Mouse (Mus musculus): ENCODE results near the gene Ccnl1. TPM values are rescaled to one million over a fixed set of nuclear protein-coding genes. Genes with fewer than 3 reads are reported as not detected.

Ccnl1 gene
- polyA plus RNA-seq, 1 experiment from 2014 or later: 125 TPM

- H3K36me3 ChIP-seq (replicated peaks; ENCODE audit: control insufficient read depth, insufficient read depth, low read depth, low read length): no peaks in the 10 kb centered on the region
- no peak for ATAC-seq (replicated peaks; ENCODE audit: insufficient number of reproducible peaks, low FRiP score, low TSS enrichment, low read depth)
- no peak overlapping the region for H3K9ac ChIP-seq (replicated peaks; ENCODE audit: low read length)
- H3K27ac ChIP-seq (replicated peaks; ENCODE audit: low read depth, low read length): no peak overlapping the region
- no peak for DNase-seq (ENCODE audit: low spot score)
- H3K4me3 ChIP-seq (ENCODE audit: low read depth, low read length): no peak overlapping the region
- no peak overlapping the region for H3K4me2 ChIP-seq (ENCODE audit: low read depth, low read length)
- H3K27me3 ChIP-seq (ENCODE audit: control insufficient read depth, insufficient read depth, low read length): no peaks in the 10 kb centered on the region
- 91% methylated on average over 1 of the region's 1 CpGs for WGBS
- no peaks in the 10 kb centered on the region for H3K4me1 ChIP-seq (ENCODE audit: control insufficient read depth, insufficient read depth, low read length)
- no peaks in the 10 kb centered on the region for H3K9me3 ChIP-seq (replicated peaks; ENCODE audit: control insufficient read depth, low read length)
These were observed 8.3 kb upstream of the Ccnl1 start for GRCm38 (mm10) chr3:65966360-65966759.

- Histone ChIP-seq H3K27me3 (ENCODE audit: control insufficient read depth, insufficient read depth, low read length) (no peaks in the 10 kb centered on the region), H3K9me3 (replicated peaks; ENCODE audit: control insufficient read depth, low read length) (no peaks in the 10 kb centered on the region), H3K36me3 (replicated peaks; ENCODE audit: control insufficient read depth, insufficient read depth, low read depth, low read length) (no peaks in the 10 kb centered on the region), H3K4me1 (ENCODE audit: control insufficient read depth, insufficient read depth, low read length) (no peaks in the 10 kb centered on the region), H3K9ac (replicated peaks; ENCODE audit: low read length) (no peak overlapping the region), H3K27ac (replicated peaks; ENCODE audit: low read depth, low read length) (no peak overlapping the region), H3K4me2 (ENCODE audit: low read depth, low read length) (no peak overlapping the region), H3K4me3 (ENCODE audit: low read depth, low read length) (no peak overlapping the region)
- no peak for ATAC-seq (replicated peaks; ENCODE audit: insufficient number of reproducible peaks, low FRiP score, low TSS enrichment, low read depth)
- DNase-seq (ENCODE audit: low spot score): no peak
- 86% methylated on average over 4 of the region's 4 CpGs for whole genome bisulfite sequencing
These were observed 4.4 kb upstream of the Ccnl1 start for GRCm38 (mm10) chr3:65962270-65962930.

DNA sequence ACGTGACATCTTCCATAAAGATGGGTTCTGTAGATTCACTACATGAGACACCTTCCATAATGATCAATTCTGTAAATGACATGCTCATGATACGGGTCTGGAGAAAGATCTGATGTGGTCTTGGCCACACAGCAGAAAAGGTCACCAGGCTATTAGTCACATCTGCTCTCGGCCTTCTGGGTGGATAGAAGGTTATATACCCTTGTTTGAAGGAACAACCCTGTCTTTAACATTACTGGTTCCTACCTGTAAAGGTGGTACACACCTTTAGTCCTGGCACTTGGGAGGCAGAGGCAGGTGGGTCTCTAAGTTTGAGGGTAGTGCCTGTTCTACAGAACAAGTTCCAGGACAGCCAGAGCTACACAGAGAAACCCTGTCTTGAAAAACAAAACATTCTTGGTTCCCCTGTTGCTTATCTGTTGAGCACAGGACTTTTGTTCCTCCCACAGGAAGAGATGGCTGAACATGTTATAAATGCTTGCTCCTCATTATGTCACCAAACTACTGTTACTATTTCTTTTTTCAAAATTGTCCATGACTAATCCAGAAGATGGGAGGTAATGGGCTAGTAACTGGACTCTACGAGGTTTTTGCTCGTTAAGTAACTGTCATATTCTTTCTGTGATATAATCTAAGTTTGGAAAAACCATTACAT, 2.4 kb upstream of the Ccnl1 start:
- 89% methylated on average over 5 of the region's 5 CpGs for WGBS

GRCm38 (mm10) chr3:65959416-65960001, 1.5 kb upstream of the Ccnl1 start:
- WGBS: 91% methylated on average over 3 of the region's 3 CpGs
- Histone ChIP-seq H3K4me2 (ENCODE audit: low read depth, low read length) (no peak overlapping the region), H3K9ac (replicated peaks; ENCODE audit: low read length) (no peak overlapping the region), H3K9me3 (replicated peaks; ENCODE audit: control insufficient read depth, low read length) (no peaks in the 10 kb centered on the region), H3K4me1 (ENCODE audit: control insufficient read depth, insufficient read depth, low read length) (peaks cover 4% of the 10 kb centered on the region; the same call in 1 of the 2 replicates), H3K4me3 (ENCODE audit: low read depth, low read length) (peak overlapping the region; percentile 82), H3K27ac (replicated peaks; ENCODE audit: low read depth, low read length) (no peak overlapping the region), H3K27me3 (ENCODE audit: control insufficient read depth, insufficient read depth, low read length) (no peaks in the 10 kb centered on the region), H3K36me3 (replicated peaks; ENCODE audit: control insufficient read depth, insufficient read depth, low read depth, low read length) (no peaks in the 10 kb centered on the region)
- ATAC-seq (replicated peaks; ENCODE audit: insufficient number of reproducible peaks, low FRiP score, low TSS enrichment, low read depth) (no peak), DNase-seq (ENCODE audit: low spot score) (no peak)

More for the DNA sequence above, 2.4 kb upstream of the Ccnl1 start:
- H3K27ac ChIP-seq (replicated peaks; ENCODE audit: low read depth, low read length): no peak overlapping the region
- no peaks in the 10 kb centered on the region for H3K9me3 ChIP-seq (replicated peaks; ENCODE audit: control insufficient read depth, low read length)
- peaks cover 4% of the 10 kb centered on the region; the same call in 1 of the 2 replicates for H3K4me1 ChIP-seq (ENCODE audit: control insufficient read depth, insufficient read depth, low read length)
- ATAC-seq (replicated peaks; ENCODE audit: insufficient number of reproducible peaks, low FRiP score, low TSS enrichment, low read depth) (no peak), DNase-seq (ENCODE audit: low spot score) (no peak)
- H3K27me3 ChIP-seq (ENCODE audit: control insufficient read depth, insufficient read depth, low read length): no peaks in the 10 kb centered on the region
- H3K4me3 ChIP-seq (ENCODE audit: low read depth, low read length): no peak overlapping the region
- H3K9ac ChIP-seq (replicated peaks; ENCODE audit: low read length): no peak overlapping the region
- H3K4me2 ChIP-seq (ENCODE audit: low read depth, low read length): no peak overlapping the region
- H3K36me3 ChIP-seq (replicated peaks; ENCODE audit: control insufficient read depth, insufficient read depth, low read depth, low read length): no peaks in the 10 kb centered on the region

- no peaks in the 10 kb centered on the region for H3K27me3 ChIP-seq (ENCODE audit: control insufficient read depth, insufficient read depth, low read length)
These were observed 764 bp upstream of the Ccnl1 start for GRCm38 (mm10) chr3:65958840-65959185.

DNA sequence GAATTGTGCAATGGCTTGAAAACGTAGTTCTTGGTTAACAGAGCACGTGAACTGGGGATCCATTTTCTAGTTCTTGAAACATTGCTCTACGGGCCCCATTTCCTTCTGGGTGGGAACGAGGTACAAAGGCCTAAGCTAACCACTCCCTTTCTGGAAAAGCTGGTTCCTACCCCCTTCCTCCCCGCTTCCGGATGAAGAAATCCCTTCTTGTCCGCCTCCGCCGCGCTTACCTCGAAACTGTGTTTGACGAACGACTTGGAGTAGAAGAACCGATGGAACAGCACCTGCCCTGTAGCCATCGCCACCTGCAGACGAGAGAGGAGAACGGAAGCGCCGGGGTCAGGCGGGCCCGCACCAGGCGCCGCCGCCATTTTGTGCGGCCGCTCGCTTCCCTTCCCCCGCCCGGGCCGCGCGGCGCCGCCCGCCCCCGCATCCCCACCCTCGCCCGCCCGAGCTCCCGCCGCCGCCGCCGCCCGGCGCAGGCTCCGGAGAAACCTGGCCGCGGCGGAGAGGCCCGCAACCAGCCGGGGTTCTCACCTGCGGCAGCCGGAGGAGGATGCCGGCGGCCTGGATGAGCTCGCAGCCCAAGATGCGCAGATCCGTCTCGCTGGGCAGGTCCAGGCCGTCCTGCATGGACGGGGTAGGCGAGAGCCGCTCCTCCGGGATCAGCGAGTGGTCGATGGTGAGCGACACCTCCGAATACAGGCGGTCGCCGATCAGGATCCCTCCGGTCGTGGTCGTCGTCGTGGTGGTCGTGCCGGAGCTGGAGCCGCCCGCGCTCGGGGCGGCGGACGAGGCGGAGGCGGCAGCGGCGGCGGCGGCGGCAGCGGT, 563 bp downstream of the Ccnl1 start:
- no peaks in the 10 kb centered on the region for H3K27me3 ChIP-seq (ENCODE audit: control insufficient read depth, insufficient read depth, low read length)
- H3K9ac ChIP-seq (replicated peaks; ENCODE audit: low read length): peak overlapping the region; percentile 94
- peak overlapping the region; percentile 96 for H3K27ac ChIP-seq (replicated peaks; ENCODE audit: low read depth, low read length)
- H3K4me1 ChIP-seq (ENCODE audit: control insufficient read depth, insufficient read depth, low read length): peaks cover 4% of the 10 kb centered on the region; the same call in 1 of the 2 replicates
- H3K4me2 ChIP-seq (ENCODE audit: low read depth, low read length): peak overlapping the region; percentile 71
- ATAC-seq (replicated peaks; ENCODE audit: insufficient number of reproducible peaks, low FRiP score, low TSS enrichment, low read depth): peak; percentile 76
- H3K36me3 ChIP-seq (replicated peaks; ENCODE audit: control insufficient read depth, insufficient read depth, low read depth, low read length): no peaks in the 10 kb centered on the region
- peak overlapping the region; percentile 82 for H3K4me3 ChIP-seq (ENCODE audit: low read depth, low read length)
- under 1% methylated on average over 64 of the region's 94 CpGs for WGBS
- H3K9me3 ChIP-seq (replicated peaks; ENCODE audit: control insufficient read depth, low read length): no peaks in the 10 kb centered on the region
- peak; percentile 76 for DNase-seq (ENCODE audit: low spot score)

More at GRCm38 (mm10) chr3:65958840-65959185, 764 bp upstream of the Ccnl1 start:
- DNase-seq (ENCODE audit: low spot score) (peak; percentile 40), ATAC-seq (replicated peaks; ENCODE audit: insufficient number of reproducible peaks, low FRiP score, low TSS enrichment, low read depth) (no peak)
- Histone ChIP-seq H3K4me2 (ENCODE audit: low read depth, low read length) (peak overlapping the region; percentile 52), H3K36me3 (replicated peaks; ENCODE audit: control insufficient read depth, insufficient read depth, low read depth, low read length) (no peaks in the 10 kb centered on the region), H3K27ac (replicated peaks; ENCODE audit: low read depth, low read length) (no peak overlapping the region), H3K9ac (replicated peaks; ENCODE audit: low read length) (peak overlapping the region; percentile 94), H3K9me3 (replicated peaks; ENCODE audit: control insufficient read depth, low read length) (no peaks in the 10 kb centered on the region), H3K4me3 (ENCODE audit: low read depth, low read length) (peak overlapping the region; percentile 82), H3K4me1 (ENCODE audit: control insufficient read depth, insufficient read depth, low read length) (peaks cover 4% of the 10 kb centered on the region; the same call in 1 of the 2 replicates)
- 10% methylated on average over 9 of the region's 9 CpGs for WGBS

DNA sequence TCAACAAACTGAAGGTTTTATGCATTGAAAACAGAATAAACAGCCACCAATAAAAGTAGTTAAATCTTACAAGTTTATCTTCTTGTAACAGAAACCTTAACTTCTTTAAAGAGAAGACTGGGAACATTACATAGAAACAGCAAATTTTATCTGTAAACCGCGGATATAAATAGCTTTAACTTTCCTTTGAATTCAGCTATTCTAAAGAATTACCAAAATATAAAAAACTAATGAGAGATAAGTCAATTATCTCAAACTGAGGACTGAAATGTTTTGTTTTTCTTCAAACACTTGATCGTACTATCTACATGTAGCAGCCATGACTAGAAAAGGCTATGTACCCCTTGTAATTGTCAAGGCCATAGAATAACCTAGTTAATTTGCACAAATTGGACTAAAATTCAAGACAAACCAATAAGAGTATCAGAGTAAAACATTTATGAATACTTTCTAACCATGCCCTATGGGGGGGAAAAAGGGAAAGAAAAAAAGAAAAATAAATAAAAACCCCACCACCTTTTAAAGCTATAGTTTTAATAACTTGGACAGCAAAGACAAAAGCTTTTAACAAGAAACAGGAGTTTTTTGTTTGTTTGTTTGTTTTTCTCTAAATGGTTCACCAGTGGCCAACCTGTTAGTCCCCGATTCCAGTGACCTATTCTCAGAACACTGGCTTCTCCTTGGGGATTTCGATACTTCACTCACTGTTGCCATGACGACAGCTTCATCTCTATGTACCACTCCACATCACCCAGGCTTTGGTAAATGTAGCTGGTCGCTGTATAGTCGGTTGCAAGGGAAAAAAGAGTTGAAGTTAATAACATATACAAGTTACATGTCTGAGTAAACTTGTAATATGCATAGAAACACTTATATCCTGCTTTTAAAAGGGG, 3.3 kb downstream of the Ccnl1 start:
- Histone ChIP-seq H3K9ac (replicated peaks; ENCODE audit: low read length) (no peak overlapping the region), H3K4me3 (ENCODE audit: low read depth, low read length) (no peak overlapping the region), H3K4me2 (ENCODE audit: low read depth, low read length) (no peak overlapping the region), H3K27me3 (ENCODE audit: control insufficient read depth, insufficient read depth, low read length) (no peaks in the 10 kb centered on the region), H3K36me3 (replicated peaks; ENCODE audit: control insufficient read depth, insufficient read depth, low read depth, low read length) (peaks cover 4% of the 10 kb centered on the region), H3K9me3 (replicated peaks; ENCODE audit: control insufficient read depth, low read length) (no peaks in the 10 kb centered on the region), H3K4me1 (ENCODE audit: control insufficient read depth, insufficient read depth, low read length) (peaks cover 4% of the 10 kb centered on the region; the same call in 1 of the 2 replicates), H3K27ac (replicated peaks; ENCODE audit: low read depth, low read length) (no peak overlapping the region)
- 64% methylated on average over 8 of the region's 8 CpGs for WGBS
- ATAC-seq (replicated peaks; ENCODE audit: insufficient number of reproducible peaks, low FRiP score, low TSS enrichment, low read depth) (no peak), DNase-seq (ENCODE audit: low spot score) (peak; percentile 52)
